Mouse (Mus musculus): ENCODE data around the gene Spef1. TPM values are rescaled to one million over a fixed set of nuclear protein-coding genes. Genes with fewer than 3 reads are reported as not detected.

The Spef1 gene
- polyA plus RNA-seq, 1 experiment from 2014 or later = 9.4 TPM

- H3K9ac ChIP-seq (ENCODE audit: low read depth, low read length) = no peak overlapping the region
- H3K4me1 ChIP-seq (replicated peaks; ENCODE audit: control insufficient read depth, insufficient read depth, low read length) = 0 out of 2 replicates have a peak, but pooled peaks cover 4% of the 10 kb centered on the region
- no peaks in the 10 kb centered on the region for H3K9me3 ChIP-seq (ENCODE audit: control insufficient read depth, low read length)
- H3K4me2 ChIP-seq (replicated peaks; ENCODE audit: low read depth, low read length) = no peak overlapping the region
- no peak overlapping the region for H3K27ac ChIP-seq (ENCODE audit: low read depth, low read length)
- H3K4me3 ChIP-seq (ENCODE audit: low read depth, low read length) = no peak overlapping the region
- H3K36me3 ChIP-seq (ENCODE audit: control insufficient read depth, insufficient read depth, low read length) = no peaks in the 10 kb centered on the region
- ATAC-seq (ENCODE audit: low FRiP score) (no peak), DNase-seq (ENCODE audit: low spot score) (no peak)
- H3K27me3 ChIP-seq (ENCODE audit: control insufficient read depth, insufficient read depth, low read length) = no peaks in the 10 kb centered on the region
- 78% methylated on average over 4 of the region's 4 CpGs for WGBS
Measured at GRCm38 (mm10) chr2:131209125-131209795, 22.2 kb upstream of the Spef1 start.

GRCm38 (mm10) chr2:131208356-131208755, 21.3 kb upstream of the Spef1 start:
- 0 out of 2 replicates have a peak, but pooled peaks cover 4% of the 10 kb centered on the region for H3K4me1 ChIP-seq (replicated peaks; ENCODE audit: control insufficient read depth, insufficient read depth, low read length)
- no peak for DNase-seq (ENCODE audit: low spot score)
- no peak overlapping the region for H3K4me3 ChIP-seq (ENCODE audit: low read depth, low read length)
- H3K9ac ChIP-seq (ENCODE audit: low read depth, low read length) = no peak overlapping the region
- no peak overlapping the region for H3K4me2 ChIP-seq (replicated peaks; ENCODE audit: low read depth, low read length)
- no peak overlapping the region for H3K27ac ChIP-seq (ENCODE audit: low read depth, low read length)
- no peak for ATAC-seq (ENCODE audit: low FRiP score)
- 82% methylated on average over 2 of the region's 2 CpGs for WGBS
- H3K27me3 ChIP-seq (ENCODE audit: control insufficient read depth, insufficient read depth, low read length) = no peaks in the 10 kb centered on the region
- no peaks in the 10 kb centered on the region for H3K9me3 ChIP-seq (ENCODE audit: control insufficient read depth, low read length)
- no peaks in the 10 kb centered on the region for H3K36me3 ChIP-seq (ENCODE audit: control insufficient read depth, insufficient read depth, low read length)

DNA sequence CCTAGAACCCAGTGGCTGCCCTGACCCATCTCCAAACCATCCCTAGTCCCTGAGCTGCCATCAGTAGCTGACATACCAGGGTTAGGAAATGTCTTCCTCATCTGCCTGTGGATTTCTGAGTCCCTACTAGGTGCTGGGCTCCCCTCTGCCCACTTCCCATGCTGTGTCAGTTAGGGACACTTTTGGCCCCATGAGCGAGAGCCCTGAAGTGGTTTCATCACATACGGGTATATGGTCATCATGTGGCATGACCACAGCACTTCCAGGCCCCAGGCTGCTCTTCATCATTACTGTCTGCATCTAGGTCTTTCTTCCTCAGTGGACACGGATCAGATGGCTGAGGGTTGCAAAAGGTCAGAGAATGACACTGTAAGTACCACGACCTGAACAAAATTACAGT, 19.7 kb upstream of the Spef1 start, which contains the start of gene Ap5s1:
Gene Ap5s1, plus strand, starts transcription at position 301 of the 400 bp plus-strand sequence.
- Histone ChIP-seq H3K4me3 (ENCODE audit: low read depth, low read length) (no peak within 1 kb of the TSS), H3K27ac (ENCODE audit: low read depth, low read length) (no peak within 1 kb of the TSS), H3K4me2 (replicated peaks; ENCODE audit: low read depth, low read length) (no peak within 1 kb of the TSS), H3K9ac (ENCODE audit: low read depth, low read length) (no peak within 1 kb of the TSS), H3K36me3 (ENCODE audit: control insufficient read depth, insufficient read depth, low read length) (no peaks in the 10 kb centered on the region), H3K9me3 (ENCODE audit: control insufficient read depth, low read length) (no peaks in the 10 kb centered on the region), H3K27me3 (ENCODE audit: control insufficient read depth, insufficient read depth, low read length) (no peaks in the 10 kb centered on the region), H3K4me1 (replicated peaks; ENCODE audit: control insufficient read depth, insufficient read depth, low read length) (0 out of 2 replicates have a peak, but pooled peaks cover 4% of the 10 kb centered on the region)
- DNase-seq (ENCODE audit: low spot score) = no peak
- 83% methylated on average over 4 of the region's 4 CpGs for WGBS
- no peak for ATAC-seq (ENCODE audit: low FRiP score)

GRCm38 (mm10) chr2:131205521-131206182, 18.6 kb upstream of the Spef1 start:
- ATAC-seq (ENCODE audit: low FRiP score) (no peak), DNase-seq (ENCODE audit: low spot score) (no peak)
- Histone ChIP-seq H3K27ac (ENCODE audit: low read depth, low read length) (no peak overlapping the region), H3K36me3 (ENCODE audit: control insufficient read depth, insufficient read depth, low read length) (no peaks in the 10 kb centered on the region), H3K4me2 (replicated peaks; ENCODE audit: low read depth, low read length) (no peak overlapping the region), H3K27me3 (ENCODE audit: control insufficient read depth, insufficient read depth, low read length) (no peaks in the 10 kb centered on the region), H3K9ac (ENCODE audit: low read depth, low read length) (no peak overlapping the region), H3K9me3 (ENCODE audit: control insufficient read depth, low read length) (no peaks in the 10 kb centered on the region), H3K4me1 (replicated peaks; ENCODE audit: control insufficient read depth, insufficient read depth, low read length) (no peaks in the 10 kb centered on the region), H3K4me3 (ENCODE audit: low read depth, low read length) (no peak overlapping the region)
- WGBS = 90% methylated on average over 8 of the region's 8 CpGs

DNA sequence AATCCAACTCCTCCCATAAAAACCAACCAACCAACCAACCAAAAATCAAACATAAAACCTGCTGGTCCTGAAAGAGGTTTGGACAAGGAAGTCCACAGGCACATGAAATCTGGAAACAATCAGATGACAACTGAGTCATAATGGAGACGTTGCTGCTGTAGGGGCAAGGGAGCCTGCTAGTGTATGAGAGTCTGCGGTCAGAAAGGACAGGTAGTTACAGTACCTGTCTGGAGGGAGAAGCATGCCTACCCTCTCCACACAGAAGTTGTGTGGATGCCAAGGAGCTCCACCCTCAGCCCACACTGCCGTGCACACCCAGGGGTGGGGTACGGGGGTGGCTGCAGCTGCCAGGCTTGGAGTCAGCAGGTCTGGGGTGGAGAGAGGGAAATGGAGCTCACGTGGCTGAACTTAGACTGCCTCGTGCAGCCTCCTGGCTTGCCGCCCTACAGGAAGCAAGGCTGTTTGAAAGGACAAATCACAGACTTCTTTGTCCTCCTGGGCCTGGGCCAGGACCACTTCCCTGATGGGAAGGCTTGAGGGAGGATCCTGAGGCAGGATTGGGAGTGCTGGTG, 17.4 kb upstream of the Spef1 start:
- H3K4me2 ChIP-seq (replicated peaks; ENCODE audit: low read depth, low read length) = no peak overlapping the region
- ATAC-seq (ENCODE audit: low FRiP score) (no peak), DNase-seq (ENCODE audit: low spot score) (no peak)
- H3K36me3 ChIP-seq (ENCODE audit: control insufficient read depth, insufficient read depth, low read length) = no peaks in the 10 kb centered on the region
- H3K27ac ChIP-seq (ENCODE audit: low read depth, low read length) = no peak overlapping the region
- no peaks in the 10 kb centered on the region for H3K27me3 ChIP-seq (ENCODE audit: control insufficient read depth, insufficient read depth, low read length)
- H3K9me3 ChIP-seq (ENCODE audit: control insufficient read depth, low read length) = no peaks in the 10 kb centered on the region
- no peaks in the 10 kb centered on the region for H3K4me1 ChIP-seq (replicated peaks; ENCODE audit: control insufficient read depth, insufficient read depth, low read length)
- H3K4me3 ChIP-seq (ENCODE audit: low read depth, low read length) = no peak overlapping the region
- WGBS = 64% methylated on average over 7 of the region's 7 CpGs
- no peak overlapping the region for H3K9ac ChIP-seq (ENCODE audit: low read depth, low read length)

GRCm38 (mm10) chr2:131203816-131204409, 16.8 kb upstream of the Spef1 start:
- Histone ChIP-seq H3K4me3 (ENCODE audit: low read depth, low read length) (no peak overlapping the region), H3K27ac (ENCODE audit: low read depth, low read length) (no peak overlapping the region), H3K36me3 (ENCODE audit: control insufficient read depth, insufficient read depth, low read length) (no peaks in the 10 kb centered on the region), H3K4me1 (replicated peaks; ENCODE audit: control insufficient read depth, insufficient read depth, low read length) (no peaks in the 10 kb centered on the region), H3K9me3 (ENCODE audit: control insufficient read depth, low read length) (no peaks in the 10 kb centered on the region), H3K4me2 (replicated peaks; ENCODE audit: low read depth, low read length) (no peak overlapping the region), H3K27me3 (ENCODE audit: control insufficient read depth, insufficient read depth, low read length) (no peaks in the 10 kb centered on the region), H3K9ac (ENCODE audit: low read depth, low read length) (no peak overlapping the region)
- 89% methylated on average over 6 of the region's 6 CpGs for WGBS
- ATAC-seq (ENCODE audit: low FRiP score) (no peak), DNase-seq (ENCODE audit: low spot score) (no peak)

DNA sequence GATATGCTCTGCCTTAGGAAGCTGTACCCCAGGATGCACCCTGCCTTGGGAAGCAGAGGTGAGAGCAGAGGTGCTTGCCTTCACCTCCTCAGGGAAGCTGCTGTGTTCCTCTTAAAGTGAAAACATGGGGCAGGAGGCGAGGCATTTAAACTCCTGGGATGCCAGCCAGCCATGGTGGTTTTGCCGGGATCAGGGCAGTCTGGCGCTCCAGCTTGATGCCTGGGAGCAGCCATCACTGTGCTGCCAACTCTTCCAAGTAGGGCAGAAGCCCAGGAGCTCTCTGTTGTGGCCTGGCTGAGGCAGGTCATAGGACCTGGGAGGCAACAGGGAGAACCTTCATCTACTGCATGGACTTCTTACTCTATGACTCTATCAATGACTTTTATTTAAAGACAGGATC, 14.2 kb upstream of the Spef1 start:
- Histone ChIP-seq H3K9me3 (ENCODE audit: control insufficient read depth, low read length) (no peaks in the 10 kb centered on the region), H3K9ac (ENCODE audit: low read depth, low read length) (no peak overlapping the region), H3K27ac (ENCODE audit: low read depth, low read length) (no peak overlapping the region), H3K27me3 (ENCODE audit: control insufficient read depth, insufficient read depth, low read length) (no peaks in the 10 kb centered on the region), H3K4me2 (replicated peaks; ENCODE audit: low read depth, low read length) (no peak overlapping the region), H3K36me3 (ENCODE audit: control insufficient read depth, insufficient read depth, low read length) (peaks cover 3% of the 10 kb centered on the region; the same call in 1 of the 2 replicates), H3K4me3 (ENCODE audit: low read depth, low read length) (no peak overlapping the region), H3K4me1 (replicated peaks; ENCODE audit: control insufficient read depth, insufficient read depth, low read length) (no peaks in the 10 kb centered on the region)
- ATAC-seq (ENCODE audit: low FRiP score) = no peak
- WGBS = 89% methylated on average over 3 of the region's 3 CpGs
- no peak for DNase-seq (ENCODE audit: low spot score)

DNA sequence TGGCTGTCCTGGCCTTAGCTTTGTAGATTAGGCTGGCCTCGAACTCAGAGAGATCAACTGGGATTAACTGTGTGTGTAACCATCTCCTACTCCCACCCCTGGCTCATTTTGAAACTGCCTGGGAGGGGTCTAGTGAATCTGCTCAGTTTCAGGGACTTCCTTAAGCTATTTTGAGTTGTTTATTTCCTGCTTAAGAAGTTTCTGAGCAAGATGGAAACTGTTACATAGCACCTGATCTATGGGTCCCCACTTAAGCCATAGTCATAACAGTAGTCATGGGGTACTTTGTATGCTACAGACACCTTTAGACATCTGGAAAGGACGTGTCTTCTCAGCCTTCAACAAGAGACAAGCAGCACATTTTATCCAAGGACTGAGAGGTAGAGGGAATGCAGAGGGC, 13.6 kb upstream of the Spef1 start:
- H3K9me3 ChIP-seq (ENCODE audit: control insufficient read depth, low read length) = no peaks in the 10 kb centered on the region
- no peaks in the 10 kb centered on the region for H3K27me3 ChIP-seq (ENCODE audit: control insufficient read depth, insufficient read depth, low read length)
- peaks cover 3% of the 10 kb centered on the region; the same call in 1 of the 2 replicates for H3K36me3 ChIP-seq (ENCODE audit: control insufficient read depth, insufficient read depth, low read length)
- ATAC-seq (ENCODE audit: low FRiP score) (no peak), DNase-seq (ENCODE audit: low spot score) (no peak)
- WGBS = 81% methylated on average over 2 of the region's 2 CpGs
- no peak overlapping the region for H3K27ac ChIP-seq (ENCODE audit: low read depth, low read length)
- no peak overlapping the region for H3K4me3 ChIP-seq (ENCODE audit: low read depth, low read length)
- H3K4me1 ChIP-seq (replicated peaks; ENCODE audit: control insufficient read depth, insufficient read depth, low read length) = no peaks in the 10 kb centered on the region
- H3K4me2 ChIP-seq (replicated peaks; ENCODE audit: low read depth, low read length) = no peak overlapping the region
- no peak overlapping the region for H3K9ac ChIP-seq (ENCODE audit: low read depth, low read length)
